Mouse (Mus musculus): ENCODE results near the gene Tmigd3.

The Tmigd3 gene

DNA sequence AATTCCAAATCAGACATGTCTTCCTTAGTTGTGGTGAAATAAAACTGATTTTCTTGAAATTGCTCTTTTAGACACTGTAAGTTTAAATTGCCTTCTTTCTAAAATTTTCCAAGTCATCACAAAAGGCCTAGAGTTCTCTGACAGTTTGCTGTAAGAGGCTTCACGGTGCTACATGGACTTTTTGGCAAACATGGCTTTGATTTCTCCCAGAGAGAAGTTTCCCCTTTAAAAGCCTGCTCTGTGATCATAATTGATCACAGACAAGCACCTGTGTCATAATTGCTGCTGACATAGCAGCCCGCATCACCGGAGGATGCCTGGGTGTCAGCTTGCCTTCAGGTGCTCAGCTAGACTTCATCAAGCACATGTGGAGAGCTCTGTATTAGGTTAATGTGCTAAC is at the start of gene Tmigd3, which contains the start of gene Adora3:
Gene Tmigd3, plus strand, starts transcription at position 346 of the 400 bp plus-strand sequence.
Gene Adora3, plus strand, starts transcription at position 301 of the 400 bp plus-strand sequence.
- Histone ChIP-seq H3K4me3 (replicated peaks; ENCODE audit: low read length) (no peak within 1 kb of the TSS), H3K36me3 (ENCODE audit: insufficient read depth, low read length) (no peaks in the 10 kb centered on the region), H3K9me3 (ENCODE audit: low read length) (no peaks in the 10 kb centered on the region), H3K4me1 (replicated peaks; ENCODE audit: low read depth, low read length) (no peaks in the 10 kb centered on the region), H3K27me3 (ENCODE audit: insufficient read depth, low read length) (no peaks in the 10 kb centered on the region)
- TF ChIP-seq CTCF (conservative IDR thresholded peaks at IDR 0.05; ENCODE audit: low read length) (no peak), NANOG (IDR thresholded peaks at IDR 0.05; ENCODE audit: borderline replicate concordance, low read length) (no peak), POU5F1 (IDR thresholded peaks at IDR 0.05; ENCODE audit: borderline replicate concordance, low read length) (no peak)

DNA sequence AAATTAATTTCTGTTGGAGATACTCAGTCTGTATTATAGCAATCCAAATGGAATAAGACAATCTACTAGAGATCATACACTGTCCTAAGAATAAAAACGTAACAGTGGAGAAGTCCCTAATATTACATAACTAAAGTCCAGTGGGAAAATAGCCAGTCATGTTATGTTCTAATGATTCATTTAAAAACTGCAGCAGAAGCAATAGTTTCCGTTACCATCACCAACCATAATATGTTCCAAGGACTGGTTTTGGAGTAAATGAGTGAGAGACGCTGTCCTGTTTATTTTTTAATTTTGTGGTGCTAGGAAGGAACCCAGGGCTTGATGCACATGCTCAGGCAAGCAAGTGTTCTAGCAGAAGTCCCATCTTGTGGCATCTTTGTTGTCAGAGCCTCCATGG is 49.2 kb upstream of the Tmigd3 start:
- no peaks in the 10 kb centered on the region for H3K9me3 ChIP-seq (ENCODE audit: low read length)
- no peak overlapping the region for H3K4me3 ChIP-seq (replicated peaks; ENCODE audit: low read length)
- H3K36me3 ChIP-seq (ENCODE audit: insufficient read depth, low read length), result no peaks in the 10 kb centered on the region
- no peak for TF ChIP-seq POU5F1 (IDR thresholded peaks at IDR 0.05; ENCODE audit: borderline replicate concordance, low read length)
- TF ChIP-seq NANOG (IDR thresholded peaks at IDR 0.05; ENCODE audit: borderline replicate concordance, low read length), result no peak
- no peak for TF ChIP-seq CTCF (conservative IDR thresholded peaks at IDR 0.05; ENCODE audit: low read length)
- H3K4me1 ChIP-seq (replicated peaks; ENCODE audit: low read depth, low read length), result peaks cover 22% of the 10 kb centered on the region
- peaks cover 9% of the 10 kb centered on the region for H3K27me3 ChIP-seq (ENCODE audit: insufficient read depth, low read length)

DNA sequence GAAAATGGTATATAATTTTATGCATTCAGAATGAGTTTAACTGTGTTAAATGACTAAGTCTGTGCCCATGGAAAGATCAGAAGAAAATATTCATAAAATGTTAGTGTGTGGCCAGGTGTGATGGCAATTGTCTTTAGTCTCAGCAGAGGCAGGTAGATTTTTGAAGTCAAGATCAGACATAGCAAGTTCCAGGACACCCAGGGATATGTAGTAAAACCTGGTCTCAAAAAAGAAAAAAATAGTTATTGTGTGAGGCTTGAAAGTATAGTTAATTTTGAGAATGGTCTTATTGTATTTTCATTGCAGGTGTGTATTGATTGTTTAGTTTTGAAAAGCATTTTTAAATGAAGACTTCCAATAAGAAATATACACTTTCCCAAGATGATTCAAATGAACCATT is 47.1 kb upstream of the Tmigd3 start:
- H3K4me1 ChIP-seq (replicated peaks; ENCODE audit: low read depth, low read length), result peaks cover 29% of the 10 kb centered on the region
- no peak for TF ChIP-seq CTCF (conservative IDR thresholded peaks at IDR 0.05; ENCODE audit: low read length)
- no peak for TF ChIP-seq POU5F1 (IDR thresholded peaks at IDR 0.05; ENCODE audit: borderline replicate concordance, low read length)
- TF ChIP-seq NANOG (IDR thresholded peaks at IDR 0.05; ENCODE audit: borderline replicate concordance, low read length), result no peak
- no peaks in the 10 kb centered on the region for H3K36me3 ChIP-seq (ENCODE audit: insufficient read depth, low read length)
- no peak overlapping the region for H3K4me3 ChIP-seq (replicated peaks; ENCODE audit: low read length)
- no peaks in the 10 kb centered on the region for H3K9me3 ChIP-seq (ENCODE audit: low read length)
- peaks cover 3% of the 10 kb centered on the region; the same call in 1 of the 2 replicates for H3K27me3 ChIP-seq (ENCODE audit: insufficient read depth, low read length)

DNA sequence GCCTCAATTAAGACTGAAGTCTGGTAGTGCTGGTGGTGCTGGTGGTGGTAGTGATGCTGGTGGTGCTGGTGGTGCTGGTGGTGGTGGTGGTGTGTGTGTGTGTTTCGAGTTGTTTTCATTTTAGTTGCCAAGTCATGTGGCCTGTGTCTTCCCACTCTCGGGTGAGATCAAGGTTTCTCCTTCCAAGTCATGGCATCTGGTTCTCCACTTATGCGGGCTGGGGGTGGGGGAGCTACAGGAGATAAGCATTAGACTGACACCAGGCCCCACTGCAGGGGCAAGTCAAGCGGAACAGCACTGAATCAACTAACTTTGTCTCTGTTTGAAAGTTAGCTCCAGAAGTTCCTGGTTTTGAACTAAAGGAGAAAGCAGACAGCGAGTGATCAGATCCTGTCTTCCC is 46.6 kb upstream of the Tmigd3 start:
- H3K9me3 ChIP-seq (ENCODE audit: low read length), result no peaks in the 10 kb centered on the region
- H3K4me1 ChIP-seq (replicated peaks; ENCODE audit: low read depth, low read length), result peaks cover 29% of the 10 kb centered on the region
- no peak for TF ChIP-seq POU5F1 (IDR thresholded peaks at IDR 0.05; ENCODE audit: borderline replicate concordance, low read length)
- no peak for TF ChIP-seq NANOG (IDR thresholded peaks at IDR 0.05; ENCODE audit: borderline replicate concordance, low read length)
- TF ChIP-seq CTCF (conservative IDR thresholded peaks at IDR 0.05; ENCODE audit: low read length), result no peak
- H3K4me3 ChIP-seq (replicated peaks; ENCODE audit: low read length), result no peak overlapping the region
- no peaks in the 10 kb centered on the region for H3K36me3 ChIP-seq (ENCODE audit: insufficient read depth, low read length)
- H3K27me3 ChIP-seq (ENCODE audit: insufficient read depth, low read length), result no peaks in the 10 kb centered on the region

GRCm38 (mm10) chr3:105824704-105825103 is 46.0 kb upstream of the Tmigd3 start:
- H3K9me3 ChIP-seq (ENCODE audit: low read length), result no peaks in the 10 kb centered on the region
- peaks cover 29% of the 10 kb centered on the region for H3K4me1 ChIP-seq (replicated peaks; ENCODE audit: low read depth, low read length)
- no peak overlapping the region for H3K4me3 ChIP-seq (replicated peaks; ENCODE audit: low read length)
- TF ChIP-seq CTCF (conservative IDR thresholded peaks at IDR 0.05; ENCODE audit: low read length) (no peak), NANOG (IDR thresholded peaks at IDR 0.05; ENCODE audit: borderline replicate concordance, low read length) (no peak), POU5F1 (IDR thresholded peaks at IDR 0.05; ENCODE audit: borderline replicate concordance, low read length) (no peak)
- no peaks in the 10 kb centered on the region for H3K36me3 ChIP-seq (ENCODE audit: insufficient read depth, low read length)
- H3K27me3 ChIP-seq (ENCODE audit: insufficient read depth, low read length), result no peaks in the 10 kb centered on the region

DNA sequence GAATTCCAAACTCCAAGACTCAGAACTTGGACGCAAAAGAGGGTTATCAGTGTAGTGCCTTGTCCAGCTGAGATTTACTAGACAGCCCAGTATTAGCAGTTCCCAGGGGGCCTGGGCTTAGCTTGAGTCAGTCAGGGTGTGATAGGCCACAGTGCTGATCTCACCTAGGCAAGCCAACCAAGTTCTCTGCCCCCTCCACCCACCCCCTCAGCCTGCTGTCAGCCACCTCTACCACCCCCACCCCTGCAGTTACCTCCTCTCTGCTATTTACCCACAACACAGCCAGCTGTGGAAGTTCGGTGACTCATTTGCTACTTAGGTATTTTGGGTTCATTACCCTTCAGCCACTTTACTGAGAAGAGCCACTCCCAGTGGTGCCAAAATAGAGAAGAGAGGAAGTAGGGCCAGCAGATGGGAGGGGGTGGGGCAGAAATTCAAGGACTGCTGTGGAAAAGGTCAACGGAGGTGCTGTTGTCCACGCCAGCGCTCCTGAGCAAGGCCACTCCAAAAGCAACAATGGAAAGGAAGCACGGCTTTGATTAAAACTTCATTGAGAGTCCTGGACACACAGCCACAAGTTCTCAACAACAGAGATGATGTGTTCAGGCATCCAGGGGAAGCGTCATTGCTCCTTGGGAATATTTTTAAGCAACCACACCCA is 45.1 kb upstream of the Tmigd3 start:
- TF ChIP-seq CTCF (conservative IDR thresholded peaks at IDR 0.05; ENCODE audit: low read length), result no peak
- no peak for TF ChIP-seq POU5F1 (IDR thresholded peaks at IDR 0.05; ENCODE audit: borderline replicate concordance, low read length)
- no peak for TF ChIP-seq NANOG (IDR thresholded peaks at IDR 0.05; ENCODE audit: borderline replicate concordance, low read length)
- Histone ChIP-seq H3K4me1 (replicated peaks; ENCODE audit: low read depth, low read length) (peaks cover 29% of the 10 kb centered on the region), H3K27me3 (ENCODE audit: insufficient read depth, low read length) (no peaks in the 10 kb centered on the region), H3K36me3 (ENCODE audit: insufficient read depth, low read length) (no peaks in the 10 kb centered on the region), H3K4me3 (replicated peaks; ENCODE audit: low read length) (no peak overlapping the region), H3K9me3 (ENCODE audit: low read length) (no peaks in the 10 kb centered on the region)

DNA sequence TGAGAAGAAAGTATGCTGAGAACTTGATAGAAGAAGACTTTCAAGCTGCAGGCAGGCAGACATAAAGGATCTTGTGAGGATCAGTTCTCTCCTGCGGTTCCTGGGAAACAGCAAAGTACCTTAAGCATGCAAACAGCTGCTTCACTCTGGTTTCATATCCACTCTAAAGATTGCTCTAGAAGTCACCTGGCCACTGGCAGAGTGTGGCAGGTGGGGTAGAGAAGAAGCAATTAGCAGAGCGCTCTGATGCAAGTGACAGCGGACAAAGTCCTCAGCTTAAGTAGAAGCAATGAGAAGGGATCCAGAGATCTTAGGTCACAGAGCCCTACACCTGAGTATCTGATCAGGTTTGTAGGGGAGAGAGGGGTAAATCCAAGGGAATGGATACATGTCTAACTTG is 39.1 kb upstream of the Tmigd3 start:
- H3K27me3 ChIP-seq (ENCODE audit: insufficient read depth, low read length), result no peaks in the 10 kb centered on the region
- no peaks in the 10 kb centered on the region for H3K36me3 ChIP-seq (ENCODE audit: insufficient read depth, low read length)
- peaks cover 10% of the 10 kb centered on the region for H3K4me1 ChIP-seq (replicated peaks; ENCODE audit: low read depth, low read length)
- no peak overlapping the region for H3K4me3 ChIP-seq (replicated peaks; ENCODE audit: low read length)
- TF ChIP-seq CTCF (conservative IDR thresholded peaks at IDR 0.05; ENCODE audit: low read length) (no peak), POU5F1 (IDR thresholded peaks at IDR 0.05; ENCODE audit: borderline replicate concordance, low read length) (no peak), NANOG (IDR thresholded peaks at IDR 0.05; ENCODE audit: borderline replicate concordance, low read length) (no peak)
- H3K9me3 ChIP-seq (ENCODE audit: low read length), result no peaks in the 10 kb centered on the region

- Histone ChIP-seq H3K36me3 (ENCODE audit: insufficient read depth, low read length) (no peaks in the 10 kb centered on the region), H3K9me3 (ENCODE audit: low read length) (no peaks in the 10 kb centered on the region), H3K27me3 (ENCODE audit: insufficient read depth, low read length) (no peaks in the 10 kb centered on the region), H3K4me3 (replicated peaks; ENCODE audit: low read length) (no peak overlapping the region), H3K4me1 (replicated peaks; ENCODE audit: low read depth, low read length) (0 out of 2 replicates have a peak, but pooled peaks cover 4% of the 10 kb centered on the region)
- no peak for TF ChIP-seq NANOG (IDR thresholded peaks at IDR 0.05; ENCODE audit: borderline replicate concordance, low read length)
- no peak for TF ChIP-seq CTCF (conservative IDR thresholded peaks at IDR 0.05; ENCODE audit: low read length)
- no peak for TF ChIP-seq POU5F1 (IDR thresholded peaks at IDR 0.05; ENCODE audit: borderline replicate concordance, low read length)
Measured at GRCm38 (mm10) chr3:105835875-105836274, 34.8 kb upstream of the Tmigd3 start.

DNA sequence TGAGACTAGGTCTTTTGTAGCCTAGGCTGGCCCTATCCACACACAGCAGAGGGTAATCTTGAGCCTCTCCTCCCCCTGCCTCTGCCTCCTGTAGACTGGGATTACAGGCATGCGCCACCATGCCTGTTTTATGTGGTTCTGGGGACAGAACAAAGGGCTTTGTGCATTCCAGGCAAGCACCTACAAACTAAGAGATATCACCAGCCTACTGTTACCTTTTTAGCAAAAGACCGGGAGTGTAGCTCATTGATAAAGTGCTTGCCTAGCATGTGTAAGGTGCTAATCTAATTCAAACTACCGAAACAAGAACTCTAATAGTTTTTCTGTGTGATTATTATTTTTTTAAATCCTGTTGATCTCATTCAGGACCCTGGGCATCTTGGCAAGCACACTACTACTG is 33.8 kb upstream of the Tmigd3 start:
- Histone ChIP-seq H3K4me1 (replicated peaks; ENCODE audit: low read depth, low read length) (0 out of 2 replicates have a peak, but pooled peaks cover 4% of the 10 kb centered on the region), H3K36me3 (ENCODE audit: insufficient read depth, low read length) (no peaks in the 10 kb centered on the region)
- TF ChIP-seq CTCF (conservative IDR thresholded peaks at IDR 0.05; ENCODE audit: low read length) (no peak), POU5F1 (IDR thresholded peaks at IDR 0.05; ENCODE audit: borderline replicate concordance, low read length) (no peak), NANOG (IDR thresholded peaks at IDR 0.05; ENCODE audit: borderline replicate concordance, low read length) (no peak)

More for the DNA sequence above, 33.8 kb upstream of the Tmigd3 start:
- no peak overlapping the region for H3K4me3 ChIP-seq (replicated peaks; ENCODE audit: low read length)
- no peaks in the 10 kb centered on the region for H3K9me3 ChIP-seq (ENCODE audit: low read length)
- H3K27me3 ChIP-seq (ENCODE audit: insufficient read depth, low read length), result no peaks in the 10 kb centered on the region
